Mouse (Mus musculus) lung, postnatal 14 days (tissue): Measurements from ENCODE around the gene Fbxw2.
"Not testable (repeated sequence)": the region's sequence is repeated elsewhere in the genome, so short reads cannot be mapped to it uniquely, and the experiment has no call there.

Source experiments
- DNase-seq: peaks from one replicate; pipeline ENCODE4 v3.0.0; 2021

Gene Fbxw2

GRCm38 (mm10) chr2:34825827-34826459 lies at the start of gene Fbxw2:
Gene Fbxw2, minus strand, starts transcription at chr2:34826311.
- DNase-seq: peak; percentile 93

- no peak for DNase-seq
Measured at GRCm38 (mm10) chr2:34874816-34875345, 48.8 kb upstream of the Fbxw2 start, which contains the start of gene Psmd5. Gene Psmd5, minus strand, starts transcription at chr2:34874968.

GRCm38 (mm10) chr2:34874271-34874670 lies 48.2 kb upstream of the Fbxw2 start, which contains the start of gene Cutal:
Gene Cutal, plus strand, starts transcription at chr2:34874396.
- DNase-seq: peak; percentile 44

GRCm38 (mm10) chr2:34870520-34871474 lies 44.7 kb upstream of the Fbxw2 start:
- DNase-seq: peak; percentile 94

- no peak for DNase-seq
Measured at GRCm38 (mm10) chr2:34869680-34870079, 43.6 kb upstream of the Fbxw2 start.

GRCm38 (mm10) chr2:34857728-34858127 lies 31.6 kb upstream of the Fbxw2 start:
- no peak for DNase-seq

GRCm38 (mm10) chr2:34855265-34855664 lies 29.2 kb upstream of the Fbxw2 start:
- no peak for DNase-seq

GRCm38 (mm10) chr2:34847702-34848101 lies 21.6 kb upstream of the Fbxw2 start:
- DNase-seq: no peak

GRCm38 (mm10) chr2:34843211-34843939 lies 17.3 kb upstream of the Fbxw2 start:
- DNase-seq: peak; percentile 79

- DNase-seq: no peak
Measured at GRCm38 (mm10) chr2:34841706-34842105, 15.6 kb upstream of the Fbxw2 start.

- DNase-seq: not testable (repeated sequence)
Measured at GRCm38 (mm10) chr2:34840143-34840542, 14.0 kb upstream of the Fbxw2 start.

GRCm38 (mm10) chr2:34835669-34836068 lies 9.6 kb upstream of the Fbxw2 start:
- DNase-seq: no peak

GRCm38 (mm10) chr2:34833624-34834023 lies 7.5 kb upstream of the Fbxw2 start:
- DNase-seq: no peak

GRCm38 (mm10) chr2:34832766-34833457 lies 6.8 kb upstream of the Fbxw2 start, which contains the start of gene Gm34653:
Gene Gm34653, plus strand, starts transcription at chr2:34833007.
- DNase-seq: not testable (repeated sequence)

GRCm38 (mm10) chr2:34830066-34830465 lies 4.0 kb upstream of the Fbxw2 start:
- not testable (repeated sequence) for DNase-seq

GRCm38 (mm10) chr2:34828026-34828425 lies 1.9 kb upstream of the Fbxw2 start:
- DNase-seq: peak; percentile 4

GRCm38 (mm10) chr2:34827591-34827990 lies 1.5 kb upstream of the Fbxw2 start:
- no peak for DNase-seq

- DNase-seq: no peak
Measured at GRCm38 (mm10) chr2:34826460-34827231, 535 bp upstream of the Fbxw2 start.

- no peak for DNase-seq
Measured at GRCm38 (mm10) chr2:34818492-34818891, 7.6 kb downstream of the Fbxw2 start.

GRCm38 (mm10) chr2:34815893-34816292 lies 10.2 kb downstream of the Fbxw2 start:
- not testable (repeated sequence) for DNase-seq

GRCm38 (mm10) chr2:34812706-34813105 lies 13.4 kb downstream of the Fbxw2 start:
- no peak for DNase-seq
